Mouse (Mus musculus): ENCODE measurements around the gene Gcnt7.

Gcnt7 gene

DNA sequence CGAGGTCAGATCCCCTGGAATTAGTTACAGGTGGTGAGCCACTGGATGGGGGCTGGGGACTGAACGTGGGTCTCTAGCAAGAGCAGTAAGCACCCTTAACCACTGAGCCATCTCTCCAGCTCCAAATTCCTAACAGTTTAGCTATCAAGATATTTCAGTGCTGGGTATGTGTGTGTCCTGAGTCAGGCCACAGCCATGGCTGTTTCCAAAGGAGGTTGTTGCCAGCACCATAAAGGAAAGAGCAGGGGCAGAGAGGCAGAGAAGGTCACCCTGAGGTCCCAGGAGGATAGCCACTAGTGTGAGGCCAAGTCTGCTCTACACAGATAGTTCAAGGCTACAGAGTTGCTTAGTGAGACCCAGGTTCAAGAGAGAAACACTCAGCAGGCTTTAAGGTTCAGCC, 2.3 kb upstream of the Gcnt7 start:
- DNase-seq (ENCODE audit: low read depth, low spot score), result no peak

DNA sequence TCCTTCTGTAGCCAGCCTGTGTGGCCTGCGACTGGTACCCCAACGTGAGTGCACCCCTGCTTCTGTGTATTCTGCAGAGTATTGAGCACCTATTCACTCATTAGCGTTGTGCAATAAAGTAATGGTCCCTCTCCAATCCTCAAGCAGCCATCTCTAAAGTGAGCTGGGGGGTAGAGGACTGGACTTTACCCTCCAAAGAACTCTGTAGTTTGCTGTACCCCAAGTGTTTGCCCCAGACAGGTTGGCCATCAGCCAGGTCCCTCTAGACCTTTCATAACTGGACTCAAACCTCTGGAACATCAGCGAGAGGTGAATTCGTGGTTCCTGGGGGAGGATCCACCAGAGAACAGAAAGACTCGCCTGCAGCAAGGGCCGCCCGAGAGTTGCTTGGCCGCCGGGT, 5.9 kb downstream of the Gcnt7 start:
- no peak for DNase-seq (ENCODE audit: low read depth, low spot score)

DNA sequence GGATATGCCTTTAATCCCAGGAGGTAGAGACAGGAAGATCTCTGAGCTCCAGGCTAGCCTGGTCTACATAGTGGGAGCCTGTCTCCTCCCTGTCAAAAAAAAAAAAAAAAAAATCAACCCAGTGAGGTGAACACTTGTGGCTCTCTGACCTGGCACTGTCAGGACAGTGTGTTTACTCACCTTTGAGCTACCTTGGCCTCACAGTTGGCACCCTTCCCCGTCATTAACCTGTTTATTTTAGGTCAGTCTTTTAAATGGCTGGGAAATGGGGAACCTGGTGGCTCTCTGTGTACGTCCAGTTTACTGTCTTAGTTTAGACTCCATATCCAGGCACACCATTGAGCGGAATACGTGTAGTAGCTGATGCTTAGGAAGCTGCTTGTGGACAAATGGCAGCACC, 6.4 kb downstream of the Gcnt7 start:
- DNase-seq (ENCODE audit: low read depth, low spot score), result no peak

DNA sequence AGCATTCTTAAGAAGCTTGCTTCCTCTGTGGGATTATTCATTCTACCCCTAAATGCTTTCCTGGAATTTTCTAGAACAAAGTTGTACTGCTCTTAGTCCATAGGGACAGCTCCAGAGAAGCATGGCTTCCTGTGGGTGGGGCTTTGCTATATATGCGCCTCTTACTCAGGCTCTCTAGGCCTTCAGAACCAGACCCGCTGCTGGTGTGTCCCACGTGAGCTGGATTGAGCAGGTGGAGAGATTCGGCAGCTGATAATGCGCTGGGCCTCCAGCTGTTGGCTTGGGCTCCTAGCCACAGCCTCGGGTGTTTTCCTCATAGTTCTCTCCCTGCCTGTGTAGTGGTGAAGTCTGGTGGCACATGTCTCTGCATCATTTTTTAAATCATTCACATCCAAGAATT, 7.8 kb downstream of the Gcnt7 start:
- no peak for DNase-seq (ENCODE audit: low read depth, low spot score)

- no peak for DNase-seq (ENCODE audit: low read depth, low spot score)
Observed at GRCm38 (mm10) chr2:172448329-172448728, 10.1 kb downstream of the Gcnt7 start.

DNA sequence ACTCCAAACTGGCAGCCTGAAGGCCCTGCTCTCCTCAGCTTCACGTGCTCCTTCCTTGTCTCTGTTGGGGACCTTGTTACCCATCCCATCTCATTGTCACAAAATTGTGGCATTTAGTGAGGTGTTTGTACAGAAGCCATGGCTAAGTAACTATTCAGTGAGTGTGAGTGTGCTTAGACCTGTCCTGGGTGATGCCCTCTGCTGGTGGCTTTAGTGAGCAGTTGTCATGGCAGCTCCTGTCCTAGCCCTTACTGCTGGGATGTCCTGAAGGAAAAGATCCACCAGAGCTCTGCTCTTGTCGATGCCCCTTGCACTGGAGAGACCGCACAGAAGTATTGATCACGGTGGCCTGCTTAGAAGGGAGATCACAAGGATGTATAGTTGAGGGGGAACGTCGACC, 11.1 kb downstream of the Gcnt7 start:
- DNase-seq (ENCODE audit: low read depth, low spot score), result peak; percentile 31

GRCm38 (mm10) chr2:172445617-172446016, 12.8 kb downstream of the Gcnt7 start:
- no peak for DNase-seq (ENCODE audit: low read depth, low spot score)

- DNase-seq (ENCODE audit: low read depth, low spot score), result peak; percentile 51
Observed at GRCm38 (mm10) chr2:172441176-172441575, 17.2 kb downstream of the Gcnt7 start.

DNA sequence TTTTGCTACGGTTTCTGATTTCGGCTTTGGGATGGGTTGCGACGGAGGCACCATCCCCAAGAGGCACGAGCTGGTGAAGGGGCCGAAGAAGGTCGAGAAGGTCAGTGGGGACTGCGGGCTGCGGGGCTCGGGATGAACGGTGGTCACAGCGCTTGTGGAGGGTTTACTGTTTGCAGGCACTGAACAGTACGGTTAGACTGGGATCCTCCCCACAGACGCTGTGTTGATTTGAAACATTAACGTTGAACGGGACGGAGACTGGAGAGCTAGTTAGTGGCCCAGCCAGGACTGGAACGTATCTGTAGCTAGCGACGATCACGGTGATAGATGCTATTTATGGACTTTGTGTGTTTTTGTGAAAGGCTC, 17.8 kb downstream of the Gcnt7 start:
- no peak for DNase-seq (ENCODE audit: low read depth, low spot score)

GRCm38 (mm10) chr2:172439843-172440639, 18.4 kb downstream of the Gcnt7 start, which contains the start of gene Rtf2:
Rtf2 (plus strand) TSS chr2:172440556.
- peak; percentile 99 for DNase-seq (ENCODE audit: low read depth, low spot score)

GRCm38 (mm10) chr2:172437371-172437952, 20.9 kb downstream of the Gcnt7 start:
- no peak for DNase-seq (ENCODE audit: low read depth, low spot score)

GRCm38 (mm10) chr2:172433746-172434145, 24.6 kb downstream of the Gcnt7 start:
- DNase-seq (ENCODE audit: low read depth, low spot score), result peak; percentile 41

DNA sequence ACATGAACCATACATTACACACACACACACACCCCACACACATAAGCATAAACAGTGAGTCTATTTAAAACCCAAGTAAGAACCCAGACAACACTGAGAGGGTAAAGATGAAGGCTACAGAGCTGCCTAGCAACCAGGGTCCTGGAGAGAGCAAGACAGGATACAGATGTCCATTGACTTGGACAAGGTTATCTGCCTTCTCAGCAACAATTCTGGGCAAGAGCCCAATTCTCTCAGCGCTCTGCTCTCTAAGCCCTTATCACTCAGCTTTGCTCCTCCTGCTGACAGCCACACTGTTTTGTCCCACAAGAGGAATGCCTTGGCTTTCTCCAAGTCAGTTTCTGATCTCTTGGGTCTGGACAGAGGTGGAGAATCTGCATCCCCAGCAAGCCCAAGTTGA, 27.8 kb downstream of the Gcnt7 start:
- no peak for DNase-seq (ENCODE audit: low read depth, low spot score)

DNA sequence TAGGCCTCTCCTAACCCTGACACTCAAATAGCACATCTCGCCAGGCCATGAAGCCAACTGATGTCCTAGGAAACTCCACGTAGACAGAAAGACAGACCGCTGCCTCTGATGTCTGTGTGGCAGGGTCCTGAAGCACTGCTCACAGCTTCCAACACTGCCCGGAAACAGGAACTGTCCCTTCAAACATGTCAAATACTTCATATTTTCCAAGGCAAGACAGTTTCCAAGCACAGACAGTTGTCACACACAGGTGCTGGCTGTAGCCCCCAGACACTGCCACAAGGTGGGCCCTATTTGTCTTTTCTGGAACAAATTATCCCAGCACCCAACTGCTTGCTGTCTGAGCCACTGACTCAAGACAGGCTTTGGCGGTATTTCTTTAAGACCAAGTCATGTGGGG, 40.2 kb downstream of the Gcnt7 start:
- DNase-seq (ENCODE audit: low read depth, low spot score), result no peak

DNA sequence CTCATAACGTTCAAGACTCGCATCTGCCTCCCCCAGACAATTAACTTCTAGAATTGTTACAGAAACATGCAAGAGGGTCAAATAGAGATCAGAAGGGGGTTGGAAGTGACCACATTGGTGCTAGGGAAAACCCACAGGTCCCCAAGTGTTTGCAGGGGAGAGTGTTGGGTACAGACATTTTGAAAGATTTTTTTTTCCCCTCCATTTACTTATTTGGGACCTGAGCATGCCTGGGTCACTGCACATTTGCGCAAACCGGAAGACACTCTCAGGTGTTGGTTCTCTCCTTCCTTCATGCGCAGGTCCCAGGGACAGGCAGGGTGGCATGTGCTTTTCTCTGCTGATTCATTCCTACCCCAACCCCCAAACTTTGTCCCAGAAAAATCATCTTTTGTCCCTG, 41.5 kb downstream of the Gcnt7 start:
- no peak for DNase-seq (ENCODE audit: low read depth, low spot score)

DNA sequence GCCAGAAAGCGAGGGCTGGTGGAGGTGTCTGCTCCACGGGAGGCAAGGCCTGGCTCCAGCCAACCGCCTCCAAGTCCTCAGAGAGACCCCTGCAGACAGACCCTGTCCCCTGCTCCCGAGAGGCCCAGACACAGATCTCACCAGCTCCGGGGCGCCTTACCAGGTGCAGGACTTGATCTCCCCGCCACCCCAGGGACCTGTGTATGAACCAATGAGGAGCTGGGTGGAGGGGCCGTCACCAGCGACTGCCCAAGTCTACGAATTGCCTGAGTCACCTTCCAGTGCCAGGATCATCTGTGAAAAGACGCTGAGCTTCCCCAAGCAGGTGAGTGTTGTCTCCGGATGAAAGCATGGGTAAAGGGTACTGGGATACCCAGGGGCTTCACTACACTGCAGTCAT, 42.2 kb downstream of the Gcnt7 start:
- no peak for DNase-seq (ENCODE audit: low read depth, low spot score)

GRCm38 (mm10) chr2:172413894-172414293, 44.5 kb downstream of the Gcnt7 start:
- no peak for DNase-seq (ENCODE audit: low read depth, low spot score)

GRCm38 (mm10) chr2:172413273-172413672, 45.1 kb downstream of the Gcnt7 start:
- DNase-seq (ENCODE audit: low read depth, low spot score), result no peak

GRCm38 (mm10) chr2:172412454-172412853, 45.9 kb downstream of the Gcnt7 start:
- peak; percentile 37 for DNase-seq (ENCODE audit: low read depth, low spot score)

DNA sequence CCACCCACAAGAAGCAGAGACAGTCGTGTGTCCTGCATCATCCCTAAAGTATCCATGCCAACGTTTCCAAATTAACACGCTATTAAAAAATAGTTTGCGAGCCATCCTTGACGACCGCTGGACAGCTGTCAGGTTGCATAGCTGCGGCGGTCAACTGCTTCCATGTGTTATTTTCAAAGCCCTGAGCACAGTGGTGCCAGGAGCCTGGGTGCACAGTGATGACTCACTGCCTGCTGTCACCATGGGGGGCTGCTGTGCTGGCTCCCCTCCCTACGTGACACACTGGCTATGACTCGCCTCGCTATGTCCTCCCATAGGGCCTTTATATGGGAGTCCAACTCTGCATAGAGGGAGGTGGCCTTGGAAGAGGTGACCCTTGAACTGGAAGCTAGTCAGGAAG, 47.3 kb downstream of the Gcnt7 start:
- no peak for DNase-seq (ENCODE audit: low read depth, low spot score)

- DNase-seq (ENCODE audit: low read depth, low spot score), result no peak
Observed at GRCm38 (mm10) chr2:172410686-172411085, 47.7 kb downstream of the Gcnt7 start.

GRCm38 (mm10) chr2:172407499-172407898, 50.9 kb downstream of the Gcnt7 start:
- DNase-seq (ENCODE audit: low read depth, low spot score), result no peak

DNA sequence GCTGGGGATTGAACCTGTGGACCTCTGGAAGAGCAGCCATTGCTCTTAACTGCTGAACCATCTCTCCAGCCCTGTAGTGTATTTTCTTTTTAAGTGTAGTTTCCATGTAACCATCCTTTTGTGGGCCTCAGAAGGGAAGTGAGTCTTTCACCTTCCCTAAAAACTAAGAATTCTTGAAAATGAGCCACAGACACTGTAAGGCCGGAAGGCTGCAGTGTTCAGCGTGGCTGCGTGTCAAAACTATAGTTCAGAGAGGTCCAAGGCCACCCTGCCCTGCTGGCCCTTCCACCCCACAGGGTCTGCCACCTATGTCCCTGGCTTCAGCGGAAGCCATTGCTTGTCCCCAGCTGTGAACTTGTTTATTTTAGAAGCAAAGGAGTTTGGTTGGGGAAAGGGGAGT, 52.2 kb downstream of the Gcnt7 start:
- DNase-seq (ENCODE audit: low read depth, low spot score), result no peak

Data from A20 (cell line).